Mouse (Mus musculus): ENCODE measurements around the gene Cdh5. TPM values are rescaled to one million over a fixed set of nuclear protein-coding genes. Genes with fewer than 3 reads are reported as not detected.
"Not testable (repeated sequence)": the region's sequence is repeated elsewhere in the genome, so short reads cannot be mapped to it uniquely, and the experiment has no call there.

Gene Cdh5
- total RNA-seq, 2 experiments from 2014 or later = 134 to 136 TPM

GRCm38 (mm10) chr8:104087878-104088277, 13.5 kb upstream of the Cdh5 start:
- intact Hi-C loops (cut with DNase I; ENCODE audit: low total_unique reads); DNase-seq: not testable (repeated sequence)

- intact Hi-C loops (cut with DNase I; ENCODE audit: low total_unique reads) = no loop called here
- no peak for DNase-seq
These were observed 12.5 kb upstream of the Cdh5 start for GRCm38 (mm10) chr8:104088881-104089280.

- not testable (repeated sequence) for DNase-seq
- intact Hi-C loops (cut with DNase I; ENCODE audit: low total_unique reads) = loop anchor here (5.0 kb wide), 1 partner anchor 131 kb away; no protein-coding TSS in a partner anchor
These were observed 10.2 kb upstream of the Cdh5 start for GRCm38 (mm10) chr8:104090993-104091900.

DNA sequence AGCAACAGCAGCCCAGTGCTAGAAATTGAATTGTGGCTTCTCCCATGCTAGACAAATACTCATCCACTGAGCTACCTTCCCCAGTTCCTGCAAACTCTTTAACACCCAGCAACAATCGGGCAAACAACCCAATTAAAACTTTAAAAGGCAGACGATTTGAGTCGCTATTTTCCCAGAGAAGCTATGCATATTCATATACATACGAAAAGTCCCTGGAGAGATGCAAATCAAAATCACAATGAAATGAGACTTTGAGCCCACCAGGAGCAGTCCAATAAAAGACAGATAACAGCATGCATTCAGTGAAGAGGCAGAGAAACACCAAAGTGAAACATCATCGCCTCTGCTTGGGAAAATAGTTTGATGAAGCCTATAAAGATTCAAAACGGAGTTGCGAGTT, 8.1 kb upstream of the Cdh5 start:
- DNase-seq = no peak
- intact Hi-C loops (cut with DNase I; ENCODE audit: low total_unique reads) = loop anchor here (5.0 kb wide), 1 partner anchor 129 kb away; no protein-coding TSS in a partner anchor

GRCm38 (mm10) chr8:104095595-104095994, 5.8 kb upstream of the Cdh5 start:
- DNase-seq = peak; percentile 17
- intact Hi-C loops (cut with DNase I; ENCODE audit: low total_unique reads) = no loop called here

- intact Hi-C loops (cut with DNase I; ENCODE audit: low total_unique reads) = no loop called here
- DNase-seq = no peak
These were observed 4.8 kb upstream of the Cdh5 start for GRCm38 (mm10) chr8:104096644-104097043.

GRCm38 (mm10) chr8:104098671-104099346, 2.6 kb upstream of the Cdh5 start:
- intact Hi-C loops (cut with DNase I; ENCODE audit: low total_unique reads) = no loop called here
- no peak for DNase-seq

- intact Hi-C loops (cut with DNase I; ENCODE audit: low total_unique reads) = loop anchor here (5.0 kb wide), 1 partner anchor 43 kb away; no protein-coding TSS in a partner anchor
- DNase-seq = peak; percentile 36
These were observed 1.9 kb upstream of the Cdh5 start for GRCm38 (mm10) chr8:104099347-104100099.

GRCm38 (mm10) chr8:104100724-104101123, 701 bp upstream of the Cdh5 start:
- DNase-seq = not testable (repeated sequence)
- intact Hi-C loops (cut with DNase I; ENCODE audit: low total_unique reads) = loop anchor here (5.0 kb wide), 1 partner anchor 42 kb away; no protein-coding TSS in a partner anchor

GRCm38 (mm10) chr8:104103462-104103861, 2.0 kb downstream of the Cdh5 start:
- DNase-seq = no peak
- intact Hi-C loops (cut with DNase I; ENCODE audit: low total_unique reads) = loop anchor here (5.0 kb wide), 1 partner anchor 39 kb away; no protein-coding TSS in a partner anchor

DNA sequence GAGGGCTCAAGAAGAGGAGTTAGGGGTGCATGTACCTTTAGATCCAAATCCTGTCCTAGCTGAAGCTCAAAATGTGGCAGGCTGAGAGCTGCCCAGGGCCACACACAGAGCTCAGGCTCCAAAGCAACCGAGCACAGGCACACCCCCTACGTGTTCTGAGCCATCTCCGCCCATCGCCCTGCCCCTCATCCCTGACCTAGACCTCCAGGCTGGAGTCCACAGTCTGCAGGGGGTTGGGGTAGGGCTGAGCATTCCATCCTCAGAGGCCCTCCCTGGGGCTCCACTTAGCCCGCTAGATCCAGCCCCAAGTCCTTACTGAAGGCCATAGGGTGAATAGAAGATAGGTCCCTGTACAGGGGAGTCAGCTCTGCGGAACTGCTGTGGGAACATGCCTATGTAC, 4.3 kb downstream of the Cdh5 start:
- intact Hi-C loops (cut with DNase I; ENCODE audit: low total_unique reads) = no loop called here
- no peak for DNase-seq

- intact Hi-C loops (cut with DNase I; ENCODE audit: low total_unique reads) = no loop called here
- no peak for DNase-seq
These were observed 5.0 kb downstream of the Cdh5 start for GRCm38 (mm10) chr8:104106276-104106946.

- no peak for DNase-seq
- intact Hi-C loops (cut with DNase I; ENCODE audit: low total_unique reads) = no loop called here
These were observed 5.7 kb downstream of the Cdh5 start for GRCm38 (mm10) chr8:104107111-104107510.

- intact Hi-C loops (cut with DNase I; ENCODE audit: low total_unique reads) = no loop called here
- DNase-seq = no peak
These were observed 6.6 kb downstream of the Cdh5 start for GRCm38 (mm10) chr8:104108048-104108447.

GRCm38 (mm10) chr8:104110498-104111134, 9.2 kb downstream of the Cdh5 start:
- intact Hi-C loops (cut with DNase I; ENCODE audit: low total_unique reads) = no loop called here
- DNase-seq = no peak

- intact Hi-C loops (cut with DNase I; ENCODE audit: low total_unique reads) = no loop called here
- DNase-seq = no peak
These were observed 20.4 kb downstream of the Cdh5 start for GRCm38 (mm10) chr8:104121640-104122416.

DNA sequence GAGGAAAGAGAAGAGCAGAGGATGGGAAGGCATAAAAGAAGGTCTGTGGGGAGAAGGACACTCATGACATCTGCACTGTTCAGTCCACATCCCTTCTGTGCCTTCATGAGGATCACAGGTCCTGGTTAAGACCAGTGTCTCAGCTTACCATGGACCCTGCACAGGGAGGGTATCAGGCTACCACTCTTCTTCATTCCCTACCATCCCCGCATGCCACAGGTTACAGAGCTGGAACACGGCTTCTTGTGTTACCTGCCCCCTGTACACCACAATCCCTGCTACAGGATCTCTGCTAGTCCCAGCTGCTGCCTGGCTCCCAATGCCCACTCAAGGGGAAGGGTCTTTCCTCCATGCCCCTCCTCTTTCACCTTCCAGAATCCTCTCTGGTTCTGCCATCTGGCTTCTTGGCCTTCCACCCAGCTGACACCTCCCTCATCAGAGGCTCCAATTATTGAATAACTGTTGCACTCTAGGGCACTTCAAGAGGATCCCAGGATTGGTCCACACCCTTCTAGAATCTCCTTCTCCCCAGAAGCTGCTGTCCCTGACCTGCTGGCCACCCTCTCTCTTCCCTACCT, 21.7 kb downstream of the Cdh5 start:
- no peak for DNase-seq
- intact Hi-C loops (cut with DNase I; ENCODE audit: low total_unique reads) = no loop called here

DNA sequence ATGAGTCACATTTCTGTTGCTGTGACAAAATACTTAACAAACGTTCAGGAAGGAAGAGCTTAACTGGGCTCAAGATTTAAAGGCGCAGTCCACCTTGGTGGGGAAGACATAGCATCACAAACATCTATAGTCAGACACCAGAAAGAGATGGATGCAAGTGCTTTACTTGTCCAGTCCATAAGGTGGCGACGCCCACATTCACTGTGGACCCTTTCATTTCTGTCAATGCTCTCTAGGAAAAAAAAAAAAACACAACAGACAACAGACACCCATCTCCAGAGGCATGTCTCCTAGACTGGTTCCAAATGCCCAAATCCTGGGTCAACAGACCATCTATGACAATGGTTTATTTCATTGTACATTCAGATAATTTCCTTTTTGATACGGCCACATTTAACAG, 23.1 kb downstream of the Cdh5 start:
- intact Hi-C loops (cut with DNase I; ENCODE audit: low total_unique reads) = no loop called here
- DNase-seq = no peak
